Mouse (Mus musculus): ENCODE results near the gene Hs2st1. TPM values are rescaled to one million over a fixed set of nuclear protein-coding genes. Genes with fewer than 3 reads are reported as not detected.
A peak's percentile ranks its signal among the peaks of the same experiment; 100 is the strongest.

Hs2st1 gene
- polyA plus RNA-seq (2012; rRNA removed), result 27.3 and 30.9 TPM in 2 replicates

DNA sequence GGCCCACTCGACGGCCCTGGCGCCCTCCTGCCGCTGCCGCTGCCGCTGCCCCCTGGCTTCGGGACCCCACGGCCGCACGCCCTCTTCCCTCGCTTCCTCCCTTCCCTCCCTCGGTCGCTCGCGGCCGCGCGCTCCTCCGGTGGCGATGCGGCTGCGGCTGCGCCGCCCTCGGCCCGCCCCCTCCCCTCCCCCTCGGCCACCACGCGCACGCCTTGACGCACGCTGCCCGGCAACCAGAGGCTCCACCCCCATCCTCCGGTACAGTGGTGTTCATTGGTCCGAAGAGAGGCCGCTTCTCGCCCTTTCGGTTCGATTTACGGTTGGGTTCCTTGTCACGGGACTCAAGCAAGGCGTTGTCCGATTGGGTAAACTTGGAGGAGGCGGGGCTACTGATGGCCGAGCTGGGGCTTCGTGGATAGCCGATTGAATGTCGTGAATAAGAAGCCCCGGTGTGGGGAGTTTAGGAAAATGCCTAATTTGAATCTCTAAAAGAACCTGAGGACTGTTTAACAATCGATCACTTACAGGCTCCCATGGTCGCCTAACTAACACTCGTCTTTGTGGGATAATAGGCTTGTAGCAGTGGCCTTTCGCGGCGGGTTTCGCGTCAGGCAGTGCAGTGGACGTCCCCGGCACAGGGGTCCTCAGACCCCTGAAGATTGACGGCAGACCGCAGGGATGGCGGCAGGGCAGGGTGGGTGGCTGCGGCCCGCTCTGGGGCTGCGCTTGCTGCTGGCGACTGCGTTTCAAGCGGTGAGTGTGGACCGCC lies at the start of gene Hs2st1, which contains the start of gene Selenof:
Hs2st1 (minus strand) TSS at position 135 of the 769 bp plus-strand sequence.
Selenof (plus strand) TSS at position 258 of the 769 bp plus-strand sequence.
- TF ChIP-seq POLR2A (IDR thresholded peaks at IDR 0.05; ENCODE audit: borderline replicate concordance, extremely low read depth, insufficient read depth, insufficient read length, poor library complexity, severe bottlenecking) (peak; percentile 99), CTCF (IDR thresholded peaks at IDR 0.05; ENCODE audit: borderline replicate concordance, extremely low read depth, insufficient read depth, insufficient read length) (no peak)
- peak; percentile 100 for DNase-seq (ENCODE audit: low read depth)

- no peak for TF ChIP-seq CTCF (IDR thresholded peaks at IDR 0.05; ENCODE audit: borderline replicate concordance, extremely low read depth, insufficient read depth, insufficient read length)
- no peak for TF ChIP-seq POLR2A (IDR thresholded peaks at IDR 0.05; ENCODE audit: borderline replicate concordance, extremely low read depth, insufficient read depth, insufficient read length, poor library complexity, severe bottlenecking)
- no peak for DNase-seq (ENCODE audit: low read depth)
Observed at GRCm38 (mm10) chr3:144617633-144618180, 47.7 kb upstream of the Hs2st1 start.

GRCm38 (mm10) chr3:144616654-144617425 lies 46.9 kb upstream of the Hs2st1 start:
- TF ChIP-seq CTCF (IDR thresholded peaks at IDR 0.05; ENCODE audit: borderline replicate concordance, extremely low read depth, insufficient read depth, insufficient read length) (peak; percentile 91), POLR2A (IDR thresholded peaks at IDR 0.05; ENCODE audit: borderline replicate concordance, extremely low read depth, insufficient read depth, insufficient read length, poor library complexity, severe bottlenecking) (no peak)
- peak; percentile 94 for DNase-seq (ENCODE audit: low read depth)

DNA sequence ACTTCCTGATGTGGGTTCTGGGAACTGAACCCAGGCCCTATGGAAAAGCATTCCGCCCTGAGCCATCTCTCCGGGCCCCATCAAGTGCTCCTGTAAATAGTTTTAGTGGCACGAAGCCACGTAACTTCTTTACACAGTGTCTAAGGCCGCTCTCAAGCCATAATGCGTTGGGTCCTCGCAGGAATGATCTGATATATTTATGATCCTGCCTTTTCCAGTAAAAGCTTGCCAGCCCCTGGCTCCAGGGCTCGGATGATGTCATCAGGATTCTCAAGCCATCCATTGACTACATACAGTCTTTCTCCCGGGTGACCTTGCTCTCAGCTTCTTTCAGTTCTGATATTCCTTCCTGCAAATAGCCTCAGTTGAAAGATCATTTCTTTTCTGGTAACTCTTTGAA lies 45.5 kb upstream of the Hs2st1 start:
- DNase-seq (ENCODE audit: low read depth), result peak; percentile 39

DNA sequence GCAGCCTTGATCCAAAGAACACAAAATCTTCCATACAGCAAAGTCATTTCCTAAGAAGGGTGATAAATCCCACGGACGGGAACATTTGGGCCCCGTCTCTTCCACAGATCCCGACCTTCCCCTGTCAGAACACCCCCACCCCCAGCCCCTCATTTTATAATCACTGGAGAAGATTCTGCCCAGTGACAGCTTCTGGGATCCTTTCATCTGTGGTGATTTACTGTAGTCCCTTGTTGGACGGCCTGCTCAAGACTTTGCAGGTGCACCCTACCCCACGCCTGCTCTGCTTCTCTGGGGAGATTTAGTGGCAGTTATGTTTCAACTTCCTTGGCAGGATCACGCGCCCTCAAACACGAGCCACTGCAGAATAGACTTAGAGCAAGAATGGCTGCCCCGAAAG lies 44.7 kb upstream of the Hs2st1 start:
- DNase-seq (ENCODE audit: low read depth), result no peak
- TF ChIP-seq CTCF (IDR thresholded peaks at IDR 0.05; ENCODE audit: borderline replicate concordance, extremely low read depth, insufficient read depth, insufficient read length), result no peak

More for the DNA sequence above, 45.5 kb upstream of the Hs2st1 start:
- TF ChIP-seq CTCF (IDR thresholded peaks at IDR 0.05; ENCODE audit: borderline replicate concordance, extremely low read depth, insufficient read depth, insufficient read length), result no peak
- no peak for TF ChIP-seq POLR2A (IDR thresholded peaks at IDR 0.05; ENCODE audit: borderline replicate concordance, extremely low read depth, insufficient read depth, insufficient read length, poor library complexity, severe bottlenecking)

DNA sequence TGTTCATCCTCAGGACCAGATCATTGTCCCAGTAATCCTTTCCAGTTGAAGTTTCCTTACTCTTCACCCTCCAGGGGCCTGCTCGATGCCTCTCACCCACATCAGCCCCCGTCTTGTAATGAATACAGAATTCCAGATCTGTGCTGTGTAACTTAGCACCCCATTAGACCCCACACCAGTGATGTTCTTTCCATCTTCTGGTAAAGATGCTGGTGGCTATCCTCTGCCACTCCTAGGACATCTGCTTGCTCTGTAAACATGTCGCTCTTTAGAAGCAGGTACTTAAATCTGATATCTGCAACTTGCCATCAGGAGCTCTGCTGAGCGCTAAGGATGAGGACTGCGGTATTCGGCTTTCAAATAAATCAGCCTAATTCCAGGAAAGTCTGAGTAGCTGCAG lies 44.3 kb upstream of the Hs2st1 start:
- TF ChIP-seq CTCF (IDR thresholded peaks at IDR 0.05; ENCODE audit: borderline replicate concordance, extremely low read depth, insufficient read depth, insufficient read length) (no peak), POLR2A (IDR thresholded peaks at IDR 0.05; ENCODE audit: borderline replicate concordance, extremely low read depth, insufficient read depth, insufficient read length, poor library complexity, severe bottlenecking) (no peak)
- DNase-seq (ENCODE audit: low read depth), result no peak

DNA sequence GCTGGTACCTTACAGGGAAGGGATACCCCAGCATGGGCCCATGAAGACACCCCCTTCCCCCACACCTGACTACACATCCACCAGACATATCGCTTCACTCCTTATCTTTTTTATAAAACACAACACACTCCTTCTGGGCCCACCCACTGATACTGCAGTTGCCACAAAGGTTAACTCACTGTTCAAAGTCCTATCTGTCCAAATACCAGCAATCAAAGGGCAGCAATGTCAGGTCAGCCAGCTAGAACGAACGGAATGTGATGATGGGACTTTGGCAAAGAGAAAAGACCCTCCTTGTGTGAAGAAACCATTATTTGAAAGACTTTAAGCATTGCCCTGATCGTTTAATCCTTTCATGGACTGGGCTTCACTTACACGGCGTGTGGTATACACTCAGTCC lies 42.4 kb upstream of the Hs2st1 start:
- no peak for DNase-seq (ENCODE audit: low read depth)
- TF ChIP-seq POLR2A (IDR thresholded peaks at IDR 0.05; ENCODE audit: borderline replicate concordance, extremely low read depth, insufficient read depth, insufficient read length, poor library complexity, severe bottlenecking), result no peak
- TF ChIP-seq CTCF (IDR thresholded peaks at IDR 0.05; ENCODE audit: borderline replicate concordance, extremely low read depth, insufficient read depth, insufficient read length), result no peak

DNA sequence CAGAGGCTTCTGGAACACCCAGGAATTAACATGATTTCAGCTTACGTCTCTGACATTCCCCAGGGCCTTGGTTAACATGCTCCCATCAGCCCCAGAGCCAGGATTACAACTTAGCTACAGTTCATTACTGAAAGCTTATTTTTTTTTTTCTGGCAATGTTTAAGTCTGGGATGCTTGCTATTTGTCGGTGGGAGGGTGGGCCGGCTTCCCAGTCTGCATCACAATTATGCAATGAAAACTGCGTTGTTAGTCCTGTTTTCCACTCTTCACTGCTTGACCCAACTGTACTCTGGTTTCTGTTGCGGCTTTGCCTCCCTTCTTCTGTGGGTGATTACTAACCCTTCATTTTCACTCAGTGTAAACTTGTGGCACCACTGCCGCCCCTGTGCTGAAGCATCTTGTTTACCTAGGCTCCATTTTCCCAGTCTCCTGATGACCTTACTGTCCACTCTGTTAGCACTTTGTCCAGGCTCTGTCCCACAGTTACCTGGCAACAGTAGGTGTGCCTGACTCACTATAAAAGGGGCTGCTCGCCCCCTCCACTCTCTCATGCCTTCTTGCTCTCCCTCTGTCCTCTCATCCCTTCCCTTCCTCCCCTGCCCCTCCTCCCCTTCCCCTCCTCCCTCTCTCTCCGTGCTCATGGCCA lies 41.8 kb upstream of the Hs2st1 start:
- TF ChIP-seq POLR2A (IDR thresholded peaks at IDR 0.05; ENCODE audit: borderline replicate concordance, extremely low read depth, insufficient read depth, insufficient read length, poor library complexity, severe bottlenecking), result no peak
- peak; percentile 82 for DNase-seq (ENCODE audit: low read depth)

DNA sequence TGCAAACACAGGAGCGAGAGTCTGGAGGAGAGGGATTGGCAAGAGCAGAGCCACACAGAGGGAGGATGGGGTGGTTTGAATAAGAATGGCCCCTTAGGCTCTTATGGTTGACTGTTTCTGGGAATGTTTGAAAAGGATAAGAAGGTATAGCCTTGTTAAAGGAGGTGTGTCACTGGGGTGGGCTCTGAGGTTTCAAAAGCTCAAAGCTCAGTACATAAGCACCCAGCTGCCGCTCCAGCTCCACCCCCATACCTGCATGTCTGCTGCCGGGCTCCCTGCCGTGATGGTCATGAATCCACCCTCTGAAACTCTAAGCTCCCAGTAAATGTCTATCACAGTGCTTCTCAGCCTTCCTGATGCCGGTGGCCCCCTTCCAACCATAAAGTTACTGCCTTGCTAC lies 40.8 kb upstream of the Hs2st1 start:
- no peak for DNase-seq (ENCODE audit: low read depth)
- no peak for TF ChIP-seq POLR2A (IDR thresholded peaks at IDR 0.05; ENCODE audit: borderline replicate concordance, extremely low read depth, insufficient read depth, insufficient read length, poor library complexity, severe bottlenecking)
- TF ChIP-seq CTCF (IDR thresholded peaks at IDR 0.05; ENCODE audit: borderline replicate concordance, extremely low read depth, insufficient read depth, insufficient read length), result no peak

DNA sequence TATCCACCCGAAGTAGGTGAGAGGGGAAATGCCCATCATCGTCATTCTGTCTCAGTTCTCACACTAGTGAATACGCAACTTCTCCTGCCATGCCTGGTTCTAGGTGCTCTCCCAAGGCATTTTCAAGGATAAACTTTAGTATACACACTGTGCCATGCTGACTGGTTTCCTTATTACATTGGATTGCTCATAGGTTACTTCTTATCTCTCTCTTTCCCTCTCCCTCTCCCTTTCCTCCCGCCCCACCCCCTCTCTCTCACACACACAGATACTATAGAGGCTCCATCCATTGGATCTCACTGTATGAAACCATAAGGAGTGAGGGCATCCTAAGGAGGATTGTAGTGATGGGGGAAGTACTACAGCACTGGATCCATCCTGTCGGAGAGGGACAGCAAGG lies 38.1 kb upstream of the Hs2st1 start:
- TF ChIP-seq POLR2A (IDR thresholded peaks at IDR 0.05; ENCODE audit: borderline replicate concordance, extremely low read depth, insufficient read depth, insufficient read length, poor library complexity, severe bottlenecking) (no peak), CTCF (IDR thresholded peaks at IDR 0.05; ENCODE audit: borderline replicate concordance, extremely low read depth, insufficient read depth, insufficient read length) (no peak)
- DNase-seq (ENCODE audit: low read depth), result no peak

DNA sequence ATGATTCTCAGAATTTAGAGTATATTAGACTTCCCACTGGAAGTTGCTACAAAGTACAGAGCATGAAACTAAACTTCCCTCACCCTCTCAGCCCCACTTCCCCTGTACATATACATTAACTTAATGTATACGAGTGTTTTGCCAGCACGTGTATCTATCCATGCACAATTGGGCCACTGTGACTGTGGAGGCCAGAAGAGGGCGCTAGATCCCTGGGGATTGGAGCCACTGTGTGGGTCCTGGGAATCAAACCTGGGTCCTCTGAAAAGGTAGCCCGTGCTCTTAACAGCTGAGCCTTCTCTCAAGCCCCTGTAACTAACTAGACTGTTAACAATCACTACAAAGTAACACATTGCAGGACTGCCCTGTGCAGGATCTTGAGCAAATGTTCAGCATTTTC lies 36.5 kb upstream of the Hs2st1 start:
- no peak for DNase-seq (ENCODE audit: low read depth)
- TF ChIP-seq CTCF (IDR thresholded peaks at IDR 0.05; ENCODE audit: borderline replicate concordance, extremely low read depth, insufficient read depth, insufficient read length) (0 out of 2 replicates have a peak, but pooled peaks have one; percentile 15), POLR2A (IDR thresholded peaks at IDR 0.05; ENCODE audit: borderline replicate concordance, extremely low read depth, insufficient read depth, insufficient read length, poor library complexity, severe bottlenecking) (no peak)

Data from brain, embryonic 14.5 days (tissue).